Mouse (Mus musculus): ENCODE results near the gene Acy3. TPM values are rescaled to one million over a fixed set of nuclear protein-coding genes. Genes with fewer than 3 reads are reported as not detected.
A peak's percentile ranks its signal among the peaks of the same experiment; 100 is the strongest.
"Not testable (repeated sequence)": the region's sequence is repeated elsewhere in the genome, so short reads cannot be mapped to it uniquely, and the experiment has no call there.

Acy3 gene
- polyA plus RNA-seq, 1 experiment from 2014 or later: 1.4 TPM

DNA sequence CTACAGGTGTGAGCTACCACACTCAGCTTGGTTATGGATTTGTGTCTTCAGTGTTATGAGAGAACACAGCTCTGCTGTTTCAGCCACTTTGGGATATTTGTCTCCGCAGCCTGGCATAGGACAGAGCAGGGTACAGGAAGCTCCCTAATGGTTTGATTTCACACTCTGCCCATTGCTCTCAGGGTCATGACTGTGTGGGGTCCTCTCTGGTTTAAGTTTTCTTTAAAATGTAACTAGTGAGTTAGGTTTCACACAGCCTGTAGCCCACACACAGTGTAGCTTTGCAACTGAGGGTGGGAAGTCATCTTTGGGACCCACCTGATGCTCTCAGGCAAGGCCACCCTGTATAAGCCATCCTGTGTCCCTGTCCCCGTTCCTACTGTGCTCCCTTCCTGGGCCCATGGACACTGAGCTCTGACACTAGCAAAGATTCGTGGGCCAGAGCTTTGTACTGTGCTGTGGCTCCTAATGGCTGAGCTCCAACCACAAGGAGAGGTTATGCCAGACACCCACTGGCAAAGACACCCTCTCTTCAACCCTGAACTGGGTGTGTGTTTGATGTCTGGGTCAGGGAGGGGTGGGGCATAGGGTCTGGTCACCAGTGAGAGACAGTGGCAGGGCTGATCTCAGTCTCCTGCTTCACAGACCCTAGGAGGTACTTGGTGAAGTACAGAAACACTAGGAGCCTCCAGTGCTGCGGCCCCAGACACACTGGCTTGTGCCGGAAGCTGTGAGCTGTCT lies 28.9 kb upstream of the Acy3 start:
- H3K4me2 ChIP-seq; H3K9me3 ChIP-seq; ATAC-seq (ENCODE audit: low FRiP score); H3K27ac ChIP-seq; H3K4me1 ChIP-seq; H3K9ac ChIP-seq; H3K4me3 ChIP-seq (replicated peaks); H3K36me3 ChIP-seq (replicated peaks); H3K27me3 ChIP-seq: not testable (repeated sequence)
- 80% methylated on average over 5 of the region's 5 CpGs for WGBS

DNA sequence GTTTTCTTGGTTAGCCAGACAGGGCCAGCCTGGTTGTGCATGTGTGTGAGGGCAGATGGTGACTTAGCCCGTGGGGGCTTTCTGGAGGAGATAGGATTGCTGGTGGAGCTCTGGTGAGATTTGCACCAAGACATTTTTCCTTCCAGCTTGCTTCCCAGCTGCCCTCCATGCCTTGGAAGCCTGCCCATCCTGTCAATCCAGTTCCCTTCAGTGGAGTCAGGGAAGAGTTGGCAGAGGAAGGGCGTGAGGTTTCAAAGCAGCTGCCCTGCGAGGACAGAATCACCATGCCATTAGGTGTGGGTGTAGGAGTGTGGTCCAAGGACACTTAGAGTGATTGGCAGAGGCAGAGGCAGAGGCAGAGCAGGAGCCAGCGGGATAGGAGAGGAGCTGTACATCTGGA lies 27.9 kb upstream of the Acy3 start, which contains the start of gene Aldh3b3:
Aldh3b3 (plus strand) TSS at position 176 of the 400 bp plus-strand sequence.
- no peak for ATAC-seq (ENCODE audit: low FRiP score)
- no peaks in the 10 kb centered on the region for H3K36me3 ChIP-seq (replicated peaks)
- 89% methylated on average over 4 of the region's 4 CpGs for WGBS
- 0 out of 2 replicates have a peak, but pooled peaks cover 4% of the 10 kb centered on the region for H3K27me3 ChIP-seq
- no peaks in the 10 kb centered on the region for H3K4me1 ChIP-seq
- H3K9me3 ChIP-seq: no peaks in the 10 kb centered on the region
- H3K4me3 ChIP-seq (replicated peaks): no peak within 1 kb of the TSS
- H3K9ac ChIP-seq: no peak within 1 kb of the TSS
- no peak within 1 kb of the TSS for H3K27ac ChIP-seq
- no peak within 1 kb of the TSS for H3K4me2 ChIP-seq

- H3K4me1 ChIP-seq: no peaks in the 10 kb centered on the region
- no peak overlapping the region for H3K4me2 ChIP-seq
- no peak overlapping the region for H3K4me3 ChIP-seq (replicated peaks)
- H3K9me3 ChIP-seq: no peaks in the 10 kb centered on the region
- H3K9ac ChIP-seq: no peak overlapping the region
- 0 out of 2 replicates have a peak, but pooled peaks cover 4% of the 10 kb centered on the region for H3K27me3 ChIP-seq
- no peak for ATAC-seq (ENCODE audit: low FRiP score)
- H3K27ac ChIP-seq: no peak overlapping the region
- H3K36me3 ChIP-seq (replicated peaks): no peaks in the 10 kb centered on the region
These were observed 27.3 kb upstream of the Acy3 start for GRCm38 (mm10) chr19:3959030-3959429.

GRCm38 (mm10) chr19:3960211-3960610 lies 26.2 kb upstream of the Acy3 start:
- ATAC-seq (ENCODE audit: low FRiP score): no peak
- H3K9me3 ChIP-seq: no peaks in the 10 kb centered on the region
- H3K4me1 ChIP-seq: no peaks in the 10 kb centered on the region
- H3K27me3 ChIP-seq: no peaks in the 10 kb centered on the region
- no peak overlapping the region for H3K4me3 ChIP-seq (replicated peaks)
- no peaks in the 10 kb centered on the region for H3K36me3 ChIP-seq (replicated peaks)
- 91% methylated on average over 5 of the region's 5 CpGs for WGBS
- no peak overlapping the region for H3K9ac ChIP-seq
- no peak overlapping the region for H3K27ac ChIP-seq
- no peak overlapping the region for H3K4me2 ChIP-seq

GRCm38 (mm10) chr19:3961805-3962204 lies 24.6 kb upstream of the Acy3 start:
- not testable (repeated sequence) for H3K4me2 ChIP-seq; H3K27ac ChIP-seq; H3K36me3 ChIP-seq (replicated peaks); H3K4me3 ChIP-seq (replicated peaks); H3K9ac ChIP-seq; H3K27me3 ChIP-seq; ATAC-seq (ENCODE audit: low FRiP score); H3K9me3 ChIP-seq; H3K4me1 ChIP-seq
- 86% methylated on average over 6 of the region's 6 CpGs for WGBS

DNA sequence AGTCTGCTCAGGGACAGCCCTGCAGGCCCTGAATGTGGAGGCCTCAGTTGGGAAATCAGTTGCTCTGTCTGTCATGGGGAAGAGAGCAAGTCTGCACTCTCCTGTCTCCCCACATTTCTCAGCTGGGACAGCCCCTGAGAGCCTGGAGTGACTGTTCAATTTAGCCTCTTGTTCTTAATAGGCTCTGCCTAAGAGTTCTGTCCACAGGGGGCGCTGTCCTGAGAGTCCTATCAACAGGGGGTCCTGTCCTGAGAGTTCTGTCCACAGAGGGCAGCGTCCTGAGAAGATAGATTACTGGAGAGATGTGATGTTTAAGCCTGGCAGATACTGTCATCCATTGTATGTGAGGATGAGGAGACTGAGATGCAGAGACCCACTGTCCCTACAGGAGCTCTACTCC lies 23.9 kb upstream of the Acy3 start:
- Histone ChIP-seq H3K27ac (no peak overlapping the region), H3K4me2 (no peak overlapping the region), H3K9ac (no peak overlapping the region), H3K4me3 (replicated peaks) (no peak overlapping the region), H3K27me3 (no peaks in the 10 kb centered on the region), H3K36me3 (replicated peaks) (no peaks in the 10 kb centered on the region), H3K9me3 (no peaks in the 10 kb centered on the region), H3K4me1 (no peaks in the 10 kb centered on the region)
- no peak for ATAC-seq (ENCODE audit: low FRiP score)
- WGBS: 14% methylated on average over 2 of the region's 2 CpGs

DNA sequence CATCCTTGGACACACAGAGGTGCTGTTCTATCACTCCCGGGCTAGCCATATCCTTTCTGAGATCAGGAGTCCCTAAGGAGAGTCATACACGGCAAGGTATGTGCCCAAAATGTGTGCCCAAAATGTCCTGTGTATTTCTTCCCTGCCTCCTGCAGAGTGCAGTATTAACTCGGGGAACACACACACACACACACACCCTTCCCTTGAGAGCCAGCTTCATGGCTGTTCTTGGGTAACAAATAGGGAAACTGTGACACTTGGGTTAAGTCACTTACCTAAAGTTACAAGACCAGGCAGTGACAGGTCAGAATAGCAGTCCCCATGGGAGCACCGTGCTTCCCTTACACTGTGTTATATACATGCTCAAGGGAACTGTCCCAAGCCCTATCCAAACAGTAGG lies 22.3 kb upstream of the Acy3 start:
- Histone ChIP-seq H3K4me1 (no peaks in the 10 kb centered on the region), H3K9ac (no peak overlapping the region), H3K27ac (no peak overlapping the region), H3K9me3 (no peaks in the 10 kb centered on the region), H3K36me3 (replicated peaks) (no peaks in the 10 kb centered on the region), H3K27me3 (no peaks in the 10 kb centered on the region), H3K4me3 (replicated peaks) (no peak overlapping the region), H3K4me2 (no peak overlapping the region)
- ATAC-seq (ENCODE audit: low FRiP score): no peak
- 76% methylated on average over 4 of the region's 4 CpGs for WGBS

GRCm38 (mm10) chr19:3966330-3967075 lies 19.9 kb upstream of the Acy3 start:
- no peak for ATAC-seq (ENCODE audit: low FRiP score)
- no peak overlapping the region for H3K9ac ChIP-seq
- H3K9me3 ChIP-seq: no peaks in the 10 kb centered on the region
- 65% methylated on average over 11 of the region's 11 CpGs for WGBS
- H3K4me2 ChIP-seq: no peak overlapping the region
- no peaks in the 10 kb centered on the region for H3K4me1 ChIP-seq
- H3K27ac ChIP-seq: no peak overlapping the region
- H3K36me3 ChIP-seq (replicated peaks): no peaks in the 10 kb centered on the region
- no peak overlapping the region for H3K4me3 ChIP-seq (replicated peaks)
- no peaks in the 10 kb centered on the region for H3K27me3 ChIP-seq

DNA sequence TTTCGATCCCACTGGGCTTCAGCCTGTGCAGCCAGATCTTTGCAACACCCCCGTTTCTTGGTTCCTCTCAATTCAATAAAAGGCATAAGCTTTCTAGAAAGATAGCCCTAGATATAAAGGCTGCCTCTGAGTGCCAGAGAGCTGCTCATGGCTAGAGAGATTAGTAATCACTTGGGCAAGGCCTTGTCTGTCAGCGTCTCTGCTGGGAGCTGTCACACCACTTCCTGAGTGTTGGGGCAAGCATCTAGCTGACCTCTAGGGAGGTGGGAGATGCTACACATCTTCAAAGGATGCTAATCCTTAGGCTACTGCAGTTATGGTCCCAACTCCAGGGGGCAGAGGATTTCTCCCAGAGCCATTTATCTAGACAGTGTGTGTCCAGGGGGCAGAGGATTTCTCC lies 19.1 kb upstream of the Acy3 start:
- no peak for ATAC-seq (ENCODE audit: low FRiP score)
- no peaks in the 10 kb centered on the region for H3K36me3 ChIP-seq (replicated peaks)
- H3K27me3 ChIP-seq: no peaks in the 10 kb centered on the region
- H3K4me3 ChIP-seq (replicated peaks): no peak overlapping the region
- H3K4me1 ChIP-seq: no peaks in the 10 kb centered on the region
- no peak overlapping the region for H3K27ac ChIP-seq
- no peaks in the 10 kb centered on the region for H3K9me3 ChIP-seq
- H3K9ac ChIP-seq: no peak overlapping the region
- no peak overlapping the region for H3K4me2 ChIP-seq
- WGBS: 70% methylated on average over 3 of the region's 3 CpGs

DNA sequence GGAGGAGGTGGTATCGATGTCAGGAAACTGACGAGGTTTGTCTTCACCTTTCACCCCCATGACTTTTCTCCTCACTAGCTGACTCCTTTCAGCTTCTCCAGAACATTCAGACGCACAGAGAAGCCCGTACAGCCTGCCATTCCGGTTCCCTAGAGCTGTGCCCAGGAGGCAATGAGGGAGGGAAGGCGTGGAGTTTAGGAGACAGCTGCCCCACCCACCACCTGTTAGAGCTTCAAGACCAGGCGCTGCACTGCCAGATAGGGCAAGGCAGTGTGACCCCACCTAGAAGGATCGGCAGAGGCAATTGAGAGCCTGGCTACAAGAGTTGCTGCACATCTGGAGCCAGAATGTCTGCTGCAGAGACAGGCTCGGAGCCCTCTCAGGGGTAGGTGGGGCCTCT lies 14.1 kb upstream of the Acy3 start, which contains the start of gene Aldh3b2:
Aldh3b2 (plus strand) TSS at position 100 of the 400 bp plus-strand sequence.
- ATAC-seq (ENCODE audit: low FRiP score): no peak
- Histone ChIP-seq H3K4me3 (replicated peaks) (no peak within 1 kb of the TSS), H3K9ac (no peak within 1 kb of the TSS), H3K4me1 (no peaks in the 10 kb centered on the region), H3K36me3 (replicated peaks) (no peaks in the 10 kb centered on the region), H3K27ac (no peak within 1 kb of the TSS), H3K9me3 (no peaks in the 10 kb centered on the region), H3K27me3 (no peaks in the 10 kb centered on the region), H3K4me2 (no peak within 1 kb of the TSS)
- 60% methylated on average over 9 of the region's 9 CpGs for WGBS

DNA sequence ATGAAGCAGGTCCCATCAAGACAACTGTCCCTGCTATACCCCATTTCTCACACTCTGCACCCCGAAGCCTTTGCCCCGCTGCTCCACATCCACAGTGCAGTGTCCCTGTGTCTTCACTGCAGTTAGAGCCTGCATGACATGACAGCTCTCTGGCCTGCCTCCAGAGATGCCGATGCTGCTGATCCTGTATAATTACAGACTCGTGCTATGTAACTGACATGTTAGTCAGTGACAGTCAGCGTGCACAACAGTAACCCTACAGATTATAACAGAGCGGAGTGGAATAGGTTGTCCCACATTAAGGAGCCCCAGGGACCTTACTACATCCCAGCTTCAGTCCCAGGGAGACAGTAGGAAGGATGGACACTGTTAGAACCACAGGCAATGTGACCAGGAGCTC lies 11.8 kb upstream of the Acy3 start:
- H3K27me3 ChIP-seq; ATAC-seq (ENCODE audit: low FRiP score); H3K9me3 ChIP-seq; H3K4me3 ChIP-seq (replicated peaks); H3K36me3 ChIP-seq (replicated peaks); H3K4me2 ChIP-seq; H3K27ac ChIP-seq; H3K4me1 ChIP-seq; H3K9ac ChIP-seq: not testable (repeated sequence)
- WGBS: 87% methylated on average over 6 of the region's 6 CpGs

- no peaks in the 10 kb centered on the region for H3K36me3 ChIP-seq (replicated peaks)
- 91% methylated on average over 2 of the region's 2 CpGs for WGBS
- no peaks in the 10 kb centered on the region for H3K27me3 ChIP-seq
- H3K4me1 ChIP-seq: no peaks in the 10 kb centered on the region
- H3K4me2 ChIP-seq: no peak overlapping the region
- ATAC-seq (ENCODE audit: low FRiP score): no peak
- H3K9me3 ChIP-seq: no peaks in the 10 kb centered on the region
- H3K27ac ChIP-seq: no peak overlapping the region
- H3K4me3 ChIP-seq (replicated peaks): no peak overlapping the region
- no peak overlapping the region for H3K9ac ChIP-seq
These were observed 10.5 kb upstream of the Acy3 start for GRCm38 (mm10) chr19:3975866-3976265.

GRCm38 (mm10) chr19:3980309-3980708 lies 6.1 kb upstream of the Acy3 start:
- H3K36me3 ChIP-seq (replicated peaks): no peaks in the 10 kb centered on the region
- WGBS: 16% methylated on average over 4 of the region's 4 CpGs
- peak; percentile 68 for ATAC-seq (ENCODE audit: low FRiP score)
- H3K27me3 ChIP-seq: no peaks in the 10 kb centered on the region
- H3K4me1 ChIP-seq: peaks cover 14% of the 10 kb centered on the region
- no peak overlapping the region for H3K9ac ChIP-seq
- no peaks in the 10 kb centered on the region for H3K9me3 ChIP-seq
- H3K4me2 ChIP-seq: no peak overlapping the region
- H3K27ac ChIP-seq: no peak overlapping the region
- H3K4me3 ChIP-seq (replicated peaks): no peak overlapping the region

Measured in forebrain, embryonic 12.5 days (tissue).